Mouse (Mus musculus): ENCODE measurements around the gene Ctnna3.

Ctnna3 gene

GRCm38 (mm10) chr10:63927334-63927733 lies 497.4 kb downstream of the Ctnna3 start, which contains the start of gene Gm10118:
TSS of gene Gm10118 (minus strand) at chr10:63927434.
- no peak for DNase-seq (ENCODE audit: low spot score in 2 of 2)

- DNase-seq (ENCODE audit: low spot score in 2 of 2) = no peak
Measured at GRCm38 (mm10) chr10:63933946-63934345, 504.0 kb downstream of the Ctnna3 start.

GRCm38 (mm10) chr10:63945534-63945933 lies 515.6 kb downstream of the Ctnna3 start:
- DNase-seq (ENCODE audit: low spot score in 2 of 2) = no peak

GRCm38 (mm10) chr10:63947266-63947665 lies 517.4 kb downstream of the Ctnna3 start:
- DNase-seq (ENCODE audit: low spot score in 2 of 2) = peak; percentile 31 to 48

- DNase-seq (ENCODE audit: low spot score in 2 of 2) = no peak
Measured at GRCm38 (mm10) chr10:63950867-63951266, 521.0 kb downstream of the Ctnna3 start.

GRCm38 (mm10) chr10:63951481-63951880 lies 521.6 kb downstream of the Ctnna3 start:
- no peak for DNase-seq (ENCODE audit: low spot score in 2 of 2)

- DNase-seq (ENCODE audit: low spot score in 2 of 2) = no peak
Measured at GRCm38 (mm10) chr10:63954308-63954930, 524.5 kb downstream of the Ctnna3 start.

GRCm38 (mm10) chr10:63972300-63972699 lies 542.4 kb downstream of the Ctnna3 start:
- no peak for DNase-seq (ENCODE audit: low spot score in 2 of 2)

- DNase-seq (ENCODE audit: low spot score in 2 of 2) = no peak
Measured at GRCm38 (mm10) chr10:63978101-63978500, 548.2 kb downstream of the Ctnna3 start.

GRCm38 (mm10) chr10:63978535-63978934 lies 548.6 kb downstream of the Ctnna3 start:
- DNase-seq (ENCODE audit: low spot score in 2 of 2) = no peak

- DNase-seq (ENCODE audit: low spot score in 2 of 2) = no peak
Measured at GRCm38 (mm10) chr10:63978969-63979368, 549.1 kb downstream of the Ctnna3 start.

GRCm38 (mm10) chr10:63979410-63979809 lies 549.5 kb downstream of the Ctnna3 start:
- no peak for DNase-seq (ENCODE audit: low spot score in 2 of 2)

GRCm38 (mm10) chr10:63985576-63985975 lies 555.7 kb downstream of the Ctnna3 start:
- no peak for DNase-seq (ENCODE audit: low spot score in 2 of 2)

- DNase-seq (ENCODE audit: low spot score in 2 of 2) = no peak
Measured at GRCm38 (mm10) chr10:63994251-63994650, 564.4 kb downstream of the Ctnna3 start.

GRCm38 (mm10) chr10:64001531-64001930 lies 571.6 kb downstream of the Ctnna3 start:
- no peak for DNase-seq (ENCODE audit: low spot score in 2 of 2)

- no peak for DNase-seq (ENCODE audit: low spot score in 2 of 2)
Measured at GRCm38 (mm10) chr10:64001996-64002395, 572.1 kb downstream of the Ctnna3 start.

GRCm38 (mm10) chr10:64020347-64020746 lies 590.4 kb downstream of the Ctnna3 start:
- DNase-seq (ENCODE audit: low spot score in 2 of 2) = no peak

- DNase-seq (ENCODE audit: low spot score in 2 of 2) = peak; percentile 23 to 25
Measured at GRCm38 (mm10) chr10:64023340-64023739, 593.4 kb downstream of the Ctnna3 start.

GRCm38 (mm10) chr10:64030901-64031300 lies 601.0 kb downstream of the Ctnna3 start:
- DNase-seq (ENCODE audit: low spot score in 2 of 2) = no peak

- peak; percentile 20 to 38 for DNase-seq (ENCODE audit: low spot score in 2 of 2)
Measured at GRCm38 (mm10) chr10:64039760-64040535, 610.0 kb downstream of the Ctnna3 start.

- DNase-seq (ENCODE audit: low spot score in 2 of 2) = no peak
Measured at GRCm38 (mm10) chr10:64041218-64041617, 611.3 kb downstream of the Ctnna3 start.

GRCm38 (mm10) chr10:64041892-64042291 lies 612.0 kb downstream of the Ctnna3 start:
- no peak for DNase-seq (ENCODE audit: low spot score in 2 of 2)

- DNase-seq (ENCODE audit: low spot score in 2 of 2) = peak in 1 of 2 experiments; percentile 37
Measured at GRCm38 (mm10) chr10:64049151-64049550, 619.3 kb downstream of the Ctnna3 start.
